8 mouse cellular contexts compared by ENCODE assay signal in the genomic region with DNA sequence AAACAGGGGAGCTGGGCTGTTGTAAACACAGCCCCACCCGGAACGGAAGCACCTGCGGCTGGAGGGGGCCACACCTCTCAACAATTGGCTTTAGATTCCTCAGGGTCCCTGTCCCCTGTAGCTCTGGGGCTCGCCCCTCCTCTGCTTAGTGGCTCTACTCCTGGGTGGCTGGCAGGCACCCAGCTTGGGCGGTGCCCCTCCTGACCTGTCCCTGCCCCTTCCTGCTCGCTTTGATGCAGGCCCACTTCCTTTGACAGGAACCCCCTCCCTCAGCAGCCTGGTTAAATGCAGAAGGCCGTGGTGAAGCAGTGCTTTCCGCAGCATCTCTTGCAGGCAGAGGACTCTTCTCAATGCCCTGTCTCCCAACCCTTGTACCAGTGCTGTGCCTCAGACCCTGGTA. TPM values are rescaled to one million over a fixed set of nuclear protein-coding genes. Genes with fewer than 3 reads are reported as not detected.
A peak's percentile ranks its signal among the peaks of the same experiment; 100 is the strongest.
DNase-seq lines count a peak whose midpoint lies in the region.

No protein-coding gene starts in this region.

- DNase-seq in kidney, adult 11 months = peak; percentile 52
- DNase-seq in kidney, adult 9 months = no peak
- peak; percentile 54 for DNase-seq in adrenal gland, postnatal 25 days
- peak; percentile 68 to 71 for DNase-seq in heart, postnatal 36 days
- DNase-seq in lung, adult 18-20 months = peak; percentile 78 to 79
- peak; percentile 70 to 80 for DNase-seq in spleen, postnatal 4 days (ENCODE audit: low spot score in 2 of 2)
- DNase-seq in MN1 (ENCODE audit: low spot score) = no peak
- no peak for DNase-seq in right cerebral cortex, postnatal 25 days

- intact Hi-C loops in heart, postnatal 36 days (cut with DNase I) = loop anchor here (2.0 to 5.0 kb wide), 4 partner anchors 19 to 139 kb away; partner anchors contain the start of genes Fcgrt, Rras and Scaf1

RNA-seq across cellular contexts. Expression of gene Rps11, which starts 2.8 kb away (rescaled TPM):
- 1,211 and 1,259 TPM in 2 replicates for total RNA-seq in adrenal gland, postnatal 25 days (2021)
- total RNA-seq in heart, postnatal 36 days (2021) = 100 to 1,000 TPM; 567 to 587 TPM

RNA-seq across cellular contexts. Expression of gene Rpl13a, which starts 7.2 kb away (rescaled TPM):
- total RNA-seq in adrenal gland, postnatal 25 days (2021) = 1,469 and 1,540 TPM in 2 replicates
- total RNA-seq in heart, postnatal 36 days (2021) = 100 to 1,000 TPM; 580 to 665 TPM

RNA-seq across cellular contexts. Expression of gene Gm45713, which starts 14.6 kb away (rescaled TPM):
- not detected in 2 replicates for total RNA-seq in adrenal gland, postnatal 25 days (2021)
- total RNA-seq in heart, postnatal 36 days (2021) = not detected

RNA-seq across cellular contexts. Expression of gene Flt3l, which starts 14.8 kb away (rescaled TPM):
- total RNA-seq in adrenal gland, postnatal 25 days (2021) = 29.1 and 32.1 TPM in 2 replicates
- 10 to 100 TPM in 1 of 2 experiments, 1 to 10 TPM in 1; 7.0 to 16.1 TPM for total RNA-seq in heart, postnatal 36 days (2021)

RNA-seq across cellular contexts. Expression of gene Fcgrt, which starts 17.8 kb away (rescaled TPM):
- 88.4 and 96.1 TPM in 2 replicates for total RNA-seq in adrenal gland, postnatal 25 days (2021)
- 10 to 100 TPM; 77.1 to 84.5 TPM for total RNA-seq in heart, postnatal 36 days (2021)

Comparison
In these comparisons a context has a peak if more than half of its experiments do, and no peak if none do; other contexts are left out.
1. DNase-seq: peak in kidney, adult 11 months (single experiment), adrenal gland, postnatal 25 days (single experiment), heart, postnatal 36 days (2 of 2), lung, adult 18-20 months (2 of 2) and spleen, postnatal 4 days (2 of 2); none in kidney, adult 9 months (single experiment), MN1 (single experiment) and right cerebral cortex, postnatal 25 days (single experiment).